Mouse (Mus musculus) lung, embryonic 14.5 days (tissue): Measurements from ENCODE around the gene Morn1. TPM values are rescaled to one million over a fixed set of nuclear protein-coding genes. Genes with fewer than 3 reads are reported as not detected.

Source experiments
- ATAC-seq: fragments of 200-750 bp; cut with Nextera tagmentation; 2 replicates; pipeline ENCODE4 v1.8.0; 2017; ENCODE audit warnings: mild to moderate bottlenecking, moderate TSS enrichment, moderate library complexity; ENCODE audit not compliant: insufficient read depth
- DNase-seq: peaks from one replicate; pipeline ENCODE4 v3.0.0-alpha.2; 2015
- H3K27ac ChIP-seq: fragments of 300-500 bp; sonication (generic); 2 replicates; pipeline ENCODE4 v1.5.1; 2014; ENCODE audit warnings: low read depth, mild to moderate bottlenecking, moderate library complexity
- H3K27me3 ChIP-seq: fragments of 300-500 bp; sonication (generic); 2 replicates; pipeline ENCODE4 v1.6.1; 2014; ENCODE audit warnings: low read length, control low read depth; ENCODE audit not compliant: insufficient read depth
- H3K36me3 ChIP-seq: fragments of 300-500 bp; sonication (generic); 2 replicates; pipeline ENCODE4 v1.6.1; 2014; ENCODE audit warnings: control low read depth; ENCODE audit not compliant: insufficient read depth
- H3K4me1 ChIP-seq: fragments of 300-500 bp; sonication (generic); 2 replicates; pipeline ENCODE4 v1.6.1; 2014; ENCODE audit warnings: antibody characterized with exemption, control low read depth; ENCODE audit not compliant: insufficient read depth
- H3K4me2 ChIP-seq: fragments of 300-500 bp; sonication (generic); 2 replicates; pipeline ENCODE4 v1.6.1; 2014; ENCODE audit warnings: mild to moderate bottlenecking
- H3K4me3 ChIP-seq: fragments of 300-500 bp; sonication (generic); 2 replicates; pipeline ENCODE4 v1.5.1; 2014; ENCODE audit warnings: low read depth, low read length
- H3K9ac ChIP-seq: fragments of 300-500 bp; sonication (generic); 2 replicates; pipeline ENCODE4 v1.6.1; 2014
- H3K9me3 ChIP-seq: fragments of 300-500 bp; sonication (generic); 2 replicates; pipeline ENCODE4 v1.6.1; 2016; ENCODE audit warnings: low read depth, low read length, control low read depth
- CTCF ChIP-seq: IDR thresholded peaks from 2 replicates; pipeline ENCODE4 v1.5.1; 2016; ENCODE audit warnings: antibody characterized with exemption, low read depth
- WGBS: fragments of 180-500 bp; shearing (Covaris S2); extraction: QIAGEN DNeasy Blood & Tissue Kit; methylation state at CpG from one replicate; pipeline ENCODE4 v1.1.7; 2014; 5-methylcytosine and 5-hydroxymethylcytosine counted together
- polyA plus RNA-seq: library from polyadenylated mRNA; unstranded; fragments of >200 nt; fragmentation: Nextera tagmentation; extraction: Ambion mirVana; gene quantifications from 2 replicates; pipeline ENCODE4 v1.2.1, GENCODE M21; 2014

Gene Morn1
- 5.2 TPM in 2 replicates for polyA plus RNA-seq

- Histone ChIP-seq H3K4me1 (peaks cover 15% of the 10 kb centered on the region), H3K4me2 (peak within 1 kb of the TSS; percentile 98), H3K27ac (peak within 1 kb of the TSS; percentile 90), H3K4me3 (peak within 1 kb of the TSS; percentile 91), H3K9me3 (no peaks in the 10 kb centered on the region), H3K9ac (peak within 1 kb of the TSS; percentile 85), H3K27me3 (no peaks in the 10 kb centered on the region), H3K36me3 (peaks cover 27% of the 10 kb centered on the region)
- ATAC-seq, result peak; percentile 97
- WGBS, result under 1% methylated on average over 85 of the region's 85 CpGs
- no peak for TF ChIP-seq CTCF
- DNase-seq, result peak; percentile 100
Observed at GRCm38 (mm10) chr4:155086108-155087024, at the start of gene Morn1, which contains the start of gene Rer1. Morn1 (plus strand) TSS chr4:155086577. Rer1 (minus strand) TSS chr4:155086382.

- Histone ChIP-seq H3K9me3 (no peaks in the 10 kb centered on the region), H3K27ac (no peak overlapping the region), H3K9ac (no peak overlapping the region), H3K36me3 (no peaks in the 10 kb centered on the region), H3K4me3 (no peak overlapping the region), H3K4me1 (no peaks in the 10 kb centered on the region), H3K27me3 (peaks cover 47% of the 10 kb centered on the region), H3K4me2 (no peak overlapping the region)
- ATAC-seq (no peak), DNase-seq (no peak)
- WGBS, result 55% methylated on average over 9 of the region's 9 CpGs
- no peak for TF ChIP-seq CTCF
Observed at GRCm38 (mm10) chr4:155040197-155040596, 46.2 kb upstream of the Morn1 start.

- peaks cover 48% of the 10 kb centered on the region for H3K27me3 ChIP-seq
- no peak overlapping the region for H3K4me2 ChIP-seq
- H3K9ac ChIP-seq, result no peak overlapping the region
- H3K4me1 ChIP-seq, result no peaks in the 10 kb centered on the region
- no peaks in the 10 kb centered on the region for H3K36me3 ChIP-seq
- H3K4me3 ChIP-seq, result no peak overlapping the region
- WGBS, result 73% methylated on average over 6 of the region's 6 CpGs
- no peak overlapping the region for H3K27ac ChIP-seq
- TF ChIP-seq CTCF, result no peak
- H3K9me3 ChIP-seq, result no peaks in the 10 kb centered on the region
- no peak for ATAC-seq
- no peak for DNase-seq
Observed at GRCm38 (mm10) chr4:155040696-155041095, 45.7 kb upstream of the Morn1 start.

DNA sequence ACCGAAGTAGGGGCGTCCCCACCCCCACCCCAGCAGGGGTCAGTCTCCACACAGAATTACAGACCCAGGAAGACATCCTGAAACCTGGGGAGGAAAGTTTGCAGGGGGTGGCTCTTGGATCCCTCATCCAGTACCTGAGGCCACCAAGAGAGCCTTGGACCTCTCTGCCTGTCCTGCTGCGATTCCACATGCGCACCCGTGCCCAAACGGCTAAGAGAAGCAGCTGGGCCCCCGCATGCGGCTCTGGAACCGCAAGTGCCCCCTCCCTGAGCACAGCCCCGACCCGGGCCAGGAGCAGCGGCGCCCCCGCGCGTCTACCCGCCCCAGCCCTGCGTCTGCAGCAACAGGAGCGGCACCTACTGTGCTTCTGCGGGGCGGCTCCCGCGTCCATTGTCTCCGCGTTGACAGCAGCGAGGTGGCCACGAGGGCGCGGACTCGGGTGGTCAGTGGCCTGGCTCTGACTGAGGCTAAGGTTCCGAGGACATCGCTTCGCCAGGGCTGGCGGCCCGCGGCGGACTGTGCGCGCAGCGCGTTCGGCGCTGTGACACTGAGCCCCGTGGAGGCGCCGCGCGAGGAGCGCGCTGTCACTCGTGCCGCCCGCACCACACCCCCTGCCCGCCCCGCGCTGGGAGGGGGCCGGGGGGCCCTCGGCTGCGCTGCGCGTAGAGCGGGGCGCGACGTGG lies 43.6 kb upstream of the Morn1 start:
- Histone ChIP-seq H3K9ac (no peak overlapping the region), H3K36me3 (no peaks in the 10 kb centered on the region), H3K27ac (no peak overlapping the region), H3K27me3 (peaks cover 48% of the 10 kb centered on the region), H3K4me1 (no peaks in the 10 kb centered on the region), H3K4me3 (peak overlapping the region; percentile 35), H3K4me2 (peak overlapping the region; percentile 59), H3K9me3 (no peaks in the 10 kb centered on the region)
- 2% methylated on average over 51 of the region's 65 CpGs for WGBS
- DNase-seq (no peak), ATAC-seq (no peak)
- TF ChIP-seq CTCF, result no peak

- Histone ChIP-seq H3K9me3 (no peaks in the 10 kb centered on the region), H3K27ac (no peak overlapping the region), H3K9ac (no peak overlapping the region), H3K27me3 (peaks cover 48% of the 10 kb centered on the region), H3K4me2 (peak overlapping the region; percentile 59), H3K4me1 (no peaks in the 10 kb centered on the region), H3K36me3 (no peaks in the 10 kb centered on the region), H3K4me3 (peak overlapping the region; percentile 35)
- TF ChIP-seq CTCF, result no peak
- ATAC-seq, result no peak
- no peak for DNase-seq
- 4% methylated on average over 25 of the region's 25 CpGs for WGBS
Observed at GRCm38 (mm10) chr4:155043289-155043625, 43.1 kb upstream of the Morn1 start.

GRCm38 (mm10) chr4:155046636-155047035 lies 39.7 kb upstream of the Morn1 start:
- no peaks in the 10 kb centered on the region for H3K36me3 ChIP-seq
- no peak overlapping the region for H3K9ac ChIP-seq
- ATAC-seq, result no peak
- H3K9me3 ChIP-seq, result no peaks in the 10 kb centered on the region
- no peak for TF ChIP-seq CTCF
- 80% methylated on average over 14 of the region's 14 CpGs for WGBS
- H3K4me2 ChIP-seq, result no peak overlapping the region
- no peaks in the 10 kb centered on the region for H3K4me1 ChIP-seq
- no peak for DNase-seq
- no peak overlapping the region for H3K27ac ChIP-seq
- peaks cover 35% of the 10 kb centered on the region for H3K27me3 ChIP-seq
- no peak overlapping the region for H3K4me3 ChIP-seq

GRCm38 (mm10) chr4:155050116-155050515 lies 36.3 kb upstream of the Morn1 start:
- Histone ChIP-seq H3K4me2 (no peak overlapping the region), H3K9ac (no peak overlapping the region), H3K9me3 (no peaks in the 10 kb centered on the region), H3K4me1 (no peaks in the 10 kb centered on the region), H3K27ac (no peak overlapping the region), H3K4me3 (no peak overlapping the region), H3K36me3 (no peaks in the 10 kb centered on the region), H3K27me3 (peaks cover 2% of the 10 kb centered on the region; the same call in 1 of the 2 replicates)
- DNase-seq, result no peak
- no peak for TF ChIP-seq CTCF
- no peak for ATAC-seq
- 67% methylated on average over 7 of the region's 7 CpGs for WGBS
